Mouse (Mus musculus): Measurements from ENCODE around the gene Tnrc6a. TPM values are rescaled to one million over a fixed set of nuclear protein-coding genes. Genes with fewer than 3 reads are reported as not detected.
"Not testable (repeated sequence)": the region's sequence is repeated elsewhere in the genome, so short reads cannot be mapped to it uniquely, and the experiment has no call there.

The Tnrc6a gene
- polyA plus RNA-seq, 1 experiment from 2014 or later = 44.3 TPM

GRCm38 (mm10) chr7:123097891-123098750, 25.6 kb upstream of the Tnrc6a start:
- H3K4me3 ChIP-seq (ENCODE audit: low read depth, low read length) = no peak overlapping the region
- no peaks in the 10 kb centered on the region for H3K9me3 ChIP-seq (replicated peaks; ENCODE audit: control insufficient read depth, low read length)
- H3K36me3 ChIP-seq (replicated peaks; ENCODE audit: control insufficient read depth, insufficient read depth, low read depth, low read length) = no peaks in the 10 kb centered on the region
- WGBS = 12% methylated on average over 16 of the region's 16 CpGs
- DNase-seq (ENCODE audit: low spot score) (peak; percentile 96), ATAC-seq (replicated peaks; ENCODE audit: insufficient number of reproducible peaks, low FRiP score, low TSS enrichment, low read depth) (peak; percentile 95)
- peak overlapping the region; percentile 94 for H3K27ac ChIP-seq (replicated peaks; ENCODE audit: low read depth, low read length)
- H3K9ac ChIP-seq (replicated peaks; ENCODE audit: low read length) = peak overlapping the region; percentile 29
- H3K27me3 ChIP-seq (ENCODE audit: control insufficient read depth, insufficient read depth, low read length) = no peaks in the 10 kb centered on the region
- no peak overlapping the region; the same call in 1 of the 2 replicates for H3K4me2 ChIP-seq (ENCODE audit: low read depth, low read length)
- H3K4me1 ChIP-seq (ENCODE audit: control insufficient read depth, insufficient read depth, low read length) = no peaks in the 10 kb centered on the region

GRCm38 (mm10) chr7:123101295-123101694, 22.4 kb upstream of the Tnrc6a start:
- Histone ChIP-seq H3K4me1 (ENCODE audit: control insufficient read depth, insufficient read depth, low read length) (no peaks in the 10 kb centered on the region), H3K9me3 (replicated peaks; ENCODE audit: control insufficient read depth, low read length) (no peaks in the 10 kb centered on the region), H3K4me3 (ENCODE audit: low read depth, low read length) (no peak overlapping the region), H3K4me2 (ENCODE audit: low read depth, low read length) (no peak overlapping the region), H3K9ac (replicated peaks; ENCODE audit: low read length) (no peak overlapping the region), H3K27me3 (ENCODE audit: control insufficient read depth, insufficient read depth, low read length) (no peaks in the 10 kb centered on the region), H3K36me3 (replicated peaks; ENCODE audit: control insufficient read depth, insufficient read depth, low read depth, low read length) (no peaks in the 10 kb centered on the region), H3K27ac (replicated peaks; ENCODE audit: low read depth, low read length) (no peak overlapping the region)
- no peak for DNase-seq (ENCODE audit: low spot score)
- no peak for ATAC-seq (replicated peaks; ENCODE audit: insufficient number of reproducible peaks, low FRiP score, low TSS enrichment, low read depth)
- 88% methylated on average over 3 of the region's 3 CpGs for WGBS

- 53% methylated on average over 1 of the region's 1 CpGs for WGBS
- not testable (repeated sequence) for H3K27ac ChIP-seq (replicated peaks; ENCODE audit: low read depth, low read length); H3K9ac ChIP-seq (replicated peaks; ENCODE audit: low read length); DNase-seq (ENCODE audit: low spot score); H3K4me1 ChIP-seq (ENCODE audit: control insufficient read depth, insufficient read depth, low read length); H3K4me2 ChIP-seq (ENCODE audit: low read depth, low read length); H3K36me3 ChIP-seq (replicated peaks; ENCODE audit: control insufficient read depth, insufficient read depth, low read depth, low read length); H3K9me3 ChIP-seq (replicated peaks; ENCODE audit: control insufficient read depth, low read length); H3K27me3 ChIP-seq (ENCODE audit: control insufficient read depth, insufficient read depth, low read length); H3K4me3 ChIP-seq (ENCODE audit: low read depth, low read length); ATAC-seq (replicated peaks; ENCODE audit: insufficient number of reproducible peaks, low FRiP score, low TSS enrichment, low read depth)
These were observed 18.3 kb upstream of the Tnrc6a start for GRCm38 (mm10) chr7:123105381-123105780.

GRCm38 (mm10) chr7:123105906-123106305, 17.8 kb upstream of the Tnrc6a start:
- Histone ChIP-seq H3K27me3 (ENCODE audit: control insufficient read depth, insufficient read depth, low read length) (no peaks in the 10 kb centered on the region), H3K36me3 (replicated peaks; ENCODE audit: control insufficient read depth, insufficient read depth, low read depth, low read length) (no peaks in the 10 kb centered on the region), H3K4me1 (ENCODE audit: control insufficient read depth, insufficient read depth, low read length) (no peaks in the 10 kb centered on the region), H3K4me3 (ENCODE audit: low read depth, low read length) (no peak overlapping the region), H3K9ac (replicated peaks; ENCODE audit: low read length) (no peak overlapping the region), H3K4me2 (ENCODE audit: low read depth, low read length) (no peak overlapping the region), H3K9me3 (replicated peaks; ENCODE audit: control insufficient read depth, low read length) (no peaks in the 10 kb centered on the region), H3K27ac (replicated peaks; ENCODE audit: low read depth, low read length) (no peak overlapping the region)
- DNase-seq (ENCODE audit: low spot score) = no peak
- no peak for ATAC-seq (replicated peaks; ENCODE audit: insufficient number of reproducible peaks, low FRiP score, low TSS enrichment, low read depth)
- WGBS = 68% methylated on average over 1 of the region's 1 CpGs

- Histone ChIP-seq H3K36me3 (replicated peaks; ENCODE audit: control insufficient read depth, insufficient read depth, low read depth, low read length) (no peaks in the 10 kb centered on the region), H3K4me3 (ENCODE audit: low read depth, low read length) (no peak overlapping the region), H3K9me3 (replicated peaks; ENCODE audit: control insufficient read depth, low read length) (no peaks in the 10 kb centered on the region), H3K9ac (replicated peaks; ENCODE audit: low read length) (no peak overlapping the region), H3K4me1 (ENCODE audit: control insufficient read depth, insufficient read depth, low read length) (no peaks in the 10 kb centered on the region), H3K4me2 (ENCODE audit: low read depth, low read length) (no peak overlapping the region), H3K27ac (replicated peaks; ENCODE audit: low read depth, low read length) (no peak overlapping the region), H3K27me3 (ENCODE audit: control insufficient read depth, insufficient read depth, low read length) (no peaks in the 10 kb centered on the region)
- DNase-seq (ENCODE audit: low spot score) (no peak), ATAC-seq (replicated peaks; ENCODE audit: insufficient number of reproducible peaks, low FRiP score, low TSS enrichment, low read depth) (no peak)
- WGBS = 94% methylated on average over 2 of the region's 2 CpGs
These were observed 17.4 kb upstream of the Tnrc6a start for GRCm38 (mm10) chr7:123106326-123106725.

- Histone ChIP-seq H3K9me3 (replicated peaks; ENCODE audit: control insufficient read depth, low read length) (no peaks in the 10 kb centered on the region), H3K9ac (replicated peaks; ENCODE audit: low read length) (no peak overlapping the region), H3K27me3 (ENCODE audit: control insufficient read depth, insufficient read depth, low read length) (no peaks in the 10 kb centered on the region), H3K4me1 (ENCODE audit: control insufficient read depth, insufficient read depth, low read length) (no peaks in the 10 kb centered on the region), H3K36me3 (replicated peaks; ENCODE audit: control insufficient read depth, insufficient read depth, low read depth, low read length) (no peaks in the 10 kb centered on the region), H3K4me2 (ENCODE audit: low read depth, low read length) (no peak overlapping the region), H3K27ac (replicated peaks; ENCODE audit: low read depth, low read length) (no peak overlapping the region), H3K4me3 (ENCODE audit: low read depth, low read length) (no peak overlapping the region)
- WGBS = 65% methylated on average over 13 of the region's 13 CpGs
- ATAC-seq (replicated peaks; ENCODE audit: insufficient number of reproducible peaks, low FRiP score, low TSS enrichment, low read depth) (no peak), DNase-seq (ENCODE audit: low spot score) (peak; percentile 48)
These were observed 15.3 kb upstream of the Tnrc6a start for GRCm38 (mm10) chr7:123108058-123109055.

GRCm38 (mm10) chr7:123109361-123110000, 14.2 kb upstream of the Tnrc6a start:
- ATAC-seq (replicated peaks; ENCODE audit: insufficient number of reproducible peaks, low FRiP score, low TSS enrichment, low read depth) = no peak
- WGBS = 87% methylated on average over 7 of the region's 7 CpGs
- no peak overlapping the region for H3K27ac ChIP-seq (replicated peaks; ENCODE audit: low read depth, low read length)

More at GRCm38 (mm10) chr7:123109361-123110000, 14.2 kb upstream of the Tnrc6a start:
- Histone ChIP-seq H3K4me3 (ENCODE audit: low read depth, low read length) (no peak overlapping the region), H3K36me3 (replicated peaks; ENCODE audit: control insufficient read depth, insufficient read depth, low read depth, low read length) (no peaks in the 10 kb centered on the region), H3K9ac (replicated peaks; ENCODE audit: low read length) (no peak overlapping the region), H3K4me1 (ENCODE audit: control insufficient read depth, insufficient read depth, low read length) (no peaks in the 10 kb centered on the region), H3K4me2 (ENCODE audit: low read depth, low read length) (no peak overlapping the region), H3K27me3 (ENCODE audit: control insufficient read depth, insufficient read depth, low read length) (no peaks in the 10 kb centered on the region), H3K9me3 (replicated peaks; ENCODE audit: control insufficient read depth, low read length) (no peaks in the 10 kb centered on the region)
- DNase-seq (ENCODE audit: low spot score) = no peak

Measured in embryonic facial prominence, embryonic 11.5 days (tissue).